Mouse (Mus musculus) thymus, postnatal 10 days (tissue): ENCODE measurements around the gene Ddb2.

ENCODE experiments used
- DNase-seq, 2 experiments: peaks; one replicate each; pipeline ENCODE4 v3.0.0; 2021; ENCODE audit warnings: low spot score in 2 of 2

Gene Ddb2

DNA sequence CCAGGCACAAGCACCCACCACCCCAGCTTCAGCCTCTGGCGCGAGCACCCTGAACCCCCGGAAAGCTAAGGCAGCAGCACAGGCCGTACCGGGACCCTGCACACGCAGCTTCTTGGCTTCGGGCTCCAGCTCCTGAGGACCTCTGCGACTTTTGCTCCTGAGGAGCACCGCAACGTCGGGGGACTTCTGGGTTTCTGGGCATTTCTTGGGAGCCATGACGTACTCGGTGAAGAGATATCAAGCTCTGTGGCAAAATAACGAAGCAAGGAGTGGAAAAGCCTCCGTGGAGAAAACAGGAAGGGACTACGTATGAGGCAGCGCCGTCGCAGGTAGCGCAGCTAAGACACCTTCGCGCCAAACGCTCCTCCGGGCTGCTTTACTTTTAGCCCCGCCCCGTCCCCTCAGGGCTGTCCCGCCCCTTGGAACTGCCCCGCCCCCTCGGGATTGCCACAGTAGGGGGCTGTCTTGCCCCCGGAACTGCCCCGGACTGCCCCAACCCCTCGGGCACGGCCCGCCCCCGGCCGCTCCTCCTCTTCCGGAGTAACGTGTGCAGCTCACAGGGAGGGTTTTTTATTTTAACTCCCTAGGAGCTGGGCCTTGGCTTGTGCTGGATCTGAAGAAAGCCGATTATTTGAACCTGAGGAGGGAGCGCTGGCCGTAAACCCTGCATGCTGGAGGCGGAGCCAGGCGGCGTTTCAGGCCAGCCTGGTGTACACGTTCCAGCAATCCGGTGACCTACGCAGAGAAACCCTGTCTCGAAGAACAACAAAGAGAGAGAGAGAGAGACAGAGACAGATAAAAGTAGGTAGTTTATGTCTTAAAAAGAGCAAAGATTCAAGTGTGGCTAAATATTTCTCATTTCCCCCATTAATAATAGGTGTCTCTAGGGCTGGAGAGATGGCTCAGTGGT lies at the start of gene Ddb2:
TSS of gene Ddb2 (minus strand) at position 382 of the 910 bp plus-strand sequence.
- peak; percentile 92 to 97 for DNase-seq

DNA sequence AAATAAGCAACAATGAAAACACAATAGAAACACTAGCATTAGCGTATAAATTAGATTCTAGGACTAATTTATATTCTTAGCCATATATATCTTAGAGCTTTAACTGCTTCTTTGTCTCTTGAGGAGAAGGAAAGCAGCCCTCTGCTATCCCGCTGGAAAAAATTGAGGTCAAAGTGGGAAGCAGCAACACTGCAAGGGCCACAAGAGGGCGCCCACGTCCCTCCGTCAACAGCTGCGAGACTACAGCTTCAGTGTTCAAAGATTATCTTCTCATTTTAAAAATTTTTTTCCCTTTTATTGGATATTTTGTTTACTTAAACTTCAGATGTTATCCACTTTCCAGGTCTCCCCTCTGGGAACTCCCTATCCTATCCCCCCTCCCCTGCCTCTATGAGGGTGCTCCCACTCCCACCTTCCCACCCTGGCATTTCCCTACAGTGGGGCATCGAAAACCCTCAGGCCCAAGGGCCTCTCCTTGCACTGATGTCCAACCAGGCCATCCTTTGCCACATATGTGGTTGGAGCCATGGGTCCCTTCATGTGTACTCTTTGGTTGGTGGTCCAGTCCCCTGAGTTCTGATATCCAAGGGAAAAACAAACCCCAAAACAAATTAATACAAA lies 49.2 kb upstream of the Ddb2 start:
- DNase-seq, result peak in 1 of 2 experiments; percentile 71

DNA sequence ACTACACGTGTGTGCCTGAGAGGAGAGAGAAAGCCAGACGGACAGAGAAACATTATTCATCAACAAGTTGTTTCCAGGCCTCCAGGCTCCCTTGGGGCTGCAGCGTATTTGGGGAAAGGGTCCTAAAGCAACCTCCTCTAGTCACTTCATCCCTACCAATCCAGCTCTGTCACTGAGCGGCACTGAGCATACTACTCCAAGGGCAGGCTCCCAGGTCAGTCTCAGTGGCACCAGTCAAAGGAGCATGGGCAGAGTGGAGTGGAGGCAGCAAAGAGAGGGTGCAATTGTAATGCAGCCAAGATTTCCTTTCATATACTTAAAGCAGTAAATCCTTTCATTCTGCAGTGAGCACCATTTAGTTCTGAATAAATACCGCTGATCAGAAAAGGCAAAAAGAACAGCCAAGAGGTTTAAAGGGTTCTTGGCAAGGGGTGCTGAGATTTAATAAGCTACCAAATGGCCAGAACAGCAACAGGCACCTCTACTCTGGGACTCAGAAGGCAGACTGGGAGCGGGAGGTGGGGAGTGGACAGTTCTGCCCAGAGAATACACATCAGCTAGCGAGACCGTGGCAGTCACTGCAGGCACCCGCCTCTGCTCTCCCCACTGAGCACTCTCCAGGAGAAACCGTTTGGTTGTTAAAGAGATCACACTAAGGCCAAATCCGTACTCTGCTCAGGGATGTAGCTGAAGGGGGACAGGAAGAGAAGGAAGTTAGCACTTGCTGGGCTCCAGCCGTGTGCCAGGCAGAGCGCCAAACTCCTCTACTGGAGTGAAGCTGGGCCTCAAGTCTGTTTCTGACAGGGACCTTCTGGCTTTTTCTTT lies 47.8 kb upstream of the Ddb2 start:
- DNase-seq, result no peak

DNA sequence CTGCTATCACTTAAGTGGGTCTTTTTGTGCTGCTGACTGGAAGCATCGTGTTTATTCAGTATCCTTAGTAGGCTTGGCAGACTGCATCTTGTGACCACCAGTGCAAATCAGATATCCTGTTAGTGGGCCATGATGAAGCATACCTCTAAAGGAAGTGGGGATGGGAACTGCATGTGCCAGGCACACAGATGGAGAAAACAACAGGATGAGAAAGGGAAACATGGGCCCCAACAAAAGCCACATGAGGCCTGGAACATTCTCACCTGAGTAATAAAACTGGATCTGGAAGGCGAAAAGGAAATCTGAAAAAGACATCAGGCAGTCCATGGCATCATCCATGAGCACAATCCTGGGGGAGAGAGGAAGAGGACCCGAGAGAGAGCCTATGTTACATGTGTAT lies 47.2 kb upstream of the Ddb2 start:
- no peak for DNase-seq

DNA sequence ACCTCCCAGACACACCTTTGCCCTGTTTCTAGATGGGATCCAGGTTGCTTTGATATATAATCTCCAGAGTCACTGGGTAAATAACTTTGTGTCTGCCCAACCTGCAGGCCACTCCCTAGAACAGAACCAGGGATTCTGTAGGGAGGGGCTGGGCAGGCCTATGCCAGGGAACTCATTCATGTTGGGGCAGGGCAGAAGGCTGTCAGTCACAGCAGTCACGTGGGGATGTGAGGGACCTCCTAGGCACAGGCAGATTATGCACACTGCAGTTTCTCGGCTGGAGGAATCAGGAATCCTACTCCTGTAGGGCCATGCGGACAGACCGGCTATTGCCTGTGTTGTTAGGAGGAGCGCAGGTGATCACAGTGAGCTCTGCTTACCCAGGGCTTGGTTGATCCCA lies 44.6 kb upstream of the Ddb2 start:
- DNase-seq, result no peak

DNA sequence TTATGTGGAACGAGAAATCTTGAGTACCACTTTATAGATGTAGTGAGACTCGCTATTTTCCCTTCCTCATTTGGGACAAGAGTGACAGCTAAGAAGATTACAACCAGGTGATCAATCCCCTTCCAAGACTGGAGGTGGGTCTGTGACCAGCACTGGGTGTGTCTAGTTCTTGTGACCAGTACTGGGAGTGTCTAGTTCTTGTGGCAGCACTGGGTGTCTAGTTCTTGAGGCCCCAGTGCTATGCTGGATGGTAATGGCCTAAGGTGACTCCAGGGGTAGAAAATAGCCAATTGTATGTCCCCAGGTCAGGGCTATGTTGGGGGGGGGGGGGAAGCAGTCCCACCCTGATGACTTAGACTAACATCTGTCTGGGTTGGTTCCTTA lies 42.6 kb upstream of the Ddb2 start:
- DNase-seq, result no peak

DNA sequence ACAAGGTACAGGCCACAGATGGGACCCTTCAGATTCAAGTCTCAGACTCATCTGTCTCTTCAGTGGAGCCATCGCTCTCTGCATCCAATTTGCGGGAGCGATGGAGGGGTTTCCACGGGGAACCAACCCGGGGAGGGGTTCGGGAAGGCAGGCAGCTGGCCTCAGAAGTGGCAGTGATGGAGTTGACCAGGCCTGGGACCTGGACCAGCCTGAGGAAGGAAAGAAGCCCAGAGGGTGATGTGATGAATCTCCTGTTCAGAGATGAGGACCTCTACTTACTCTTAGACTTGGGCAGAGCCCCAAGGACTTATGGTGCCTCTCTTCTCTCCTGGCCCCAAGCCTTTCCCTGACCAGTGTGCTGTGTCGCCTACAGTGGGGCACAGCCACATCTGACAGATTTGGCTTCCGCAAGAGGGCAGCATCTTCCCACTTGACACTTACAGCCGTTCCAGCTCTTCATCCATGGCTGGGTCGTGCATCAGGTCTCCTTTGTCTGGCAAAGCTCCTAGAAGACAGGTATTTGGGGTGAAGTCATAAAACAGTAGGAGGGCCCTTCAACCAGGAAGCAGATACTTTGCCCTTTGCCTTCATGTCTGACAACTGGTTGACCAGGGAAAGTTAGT lies 42.1 kb upstream of the Ddb2 start:
- peak in 1 of 2 experiments; percentile 39 for DNase-seq

DNA sequence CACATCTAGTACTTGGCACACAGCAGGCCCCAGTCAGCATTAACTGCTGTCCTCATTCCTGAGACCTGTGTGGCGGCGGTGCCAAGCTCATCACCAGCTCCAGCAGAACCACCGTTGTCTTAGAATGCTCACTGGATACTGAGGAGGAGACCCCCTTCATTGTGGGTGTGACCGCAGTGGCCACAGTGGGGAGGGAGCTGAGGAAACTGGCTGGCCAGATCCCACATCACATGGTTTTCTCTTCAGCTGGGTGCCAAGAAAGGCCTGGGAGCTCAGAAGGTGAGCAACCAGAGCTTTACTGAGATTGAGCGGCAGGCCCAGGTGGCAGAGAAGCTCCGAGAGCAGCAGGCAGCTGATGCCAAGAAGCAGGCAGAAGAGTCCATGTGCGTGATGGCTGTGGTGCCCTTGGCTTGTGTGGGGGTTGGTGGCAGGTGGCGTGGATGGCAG lies 32.9 kb upstream of the Ddb2 start:
- DNase-seq, result no peak

DNA sequence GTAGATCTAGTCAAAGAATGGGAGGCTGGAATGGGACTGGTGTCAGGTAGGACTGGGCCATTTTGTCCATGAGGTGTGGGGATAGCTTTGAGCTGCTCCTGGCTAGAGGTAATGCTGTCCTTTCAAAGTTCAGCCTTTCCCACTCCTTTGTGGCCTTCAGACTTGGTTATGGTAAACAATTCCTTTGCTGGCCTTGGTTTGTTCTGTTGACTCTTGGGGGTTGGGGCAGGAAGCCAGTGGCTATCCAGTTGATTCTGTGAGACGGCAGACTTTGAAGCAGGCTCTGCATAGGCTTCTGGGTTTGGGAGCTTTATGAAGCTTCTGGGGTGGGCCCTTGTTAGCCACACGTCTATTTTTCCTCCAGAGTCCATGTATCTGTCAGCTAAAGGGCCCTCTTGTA lies 31.9 kb upstream of the Ddb2 start:
- no peak for DNase-seq

DNA sequence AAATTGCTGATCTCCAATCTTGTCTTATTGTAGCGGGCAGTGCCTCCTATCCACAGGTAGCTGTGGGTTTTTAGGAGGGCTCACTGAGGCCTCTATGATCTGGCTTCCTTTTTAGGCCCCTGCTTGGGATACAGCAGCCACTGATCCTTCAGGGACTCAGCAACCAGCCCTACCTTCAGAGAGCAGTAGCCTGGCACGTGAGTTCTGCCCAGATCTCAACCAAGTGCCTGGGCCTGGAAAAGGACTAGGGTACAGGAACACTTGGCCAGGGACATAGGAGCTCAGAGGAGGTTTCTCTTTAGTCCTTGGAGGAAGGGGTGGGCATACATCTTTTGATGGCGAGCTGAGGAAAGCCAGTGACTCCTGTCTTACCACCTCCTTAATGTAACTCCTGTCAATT lies 31.3 kb upstream of the Ddb2 start:
- no peak for DNase-seq

DNA sequence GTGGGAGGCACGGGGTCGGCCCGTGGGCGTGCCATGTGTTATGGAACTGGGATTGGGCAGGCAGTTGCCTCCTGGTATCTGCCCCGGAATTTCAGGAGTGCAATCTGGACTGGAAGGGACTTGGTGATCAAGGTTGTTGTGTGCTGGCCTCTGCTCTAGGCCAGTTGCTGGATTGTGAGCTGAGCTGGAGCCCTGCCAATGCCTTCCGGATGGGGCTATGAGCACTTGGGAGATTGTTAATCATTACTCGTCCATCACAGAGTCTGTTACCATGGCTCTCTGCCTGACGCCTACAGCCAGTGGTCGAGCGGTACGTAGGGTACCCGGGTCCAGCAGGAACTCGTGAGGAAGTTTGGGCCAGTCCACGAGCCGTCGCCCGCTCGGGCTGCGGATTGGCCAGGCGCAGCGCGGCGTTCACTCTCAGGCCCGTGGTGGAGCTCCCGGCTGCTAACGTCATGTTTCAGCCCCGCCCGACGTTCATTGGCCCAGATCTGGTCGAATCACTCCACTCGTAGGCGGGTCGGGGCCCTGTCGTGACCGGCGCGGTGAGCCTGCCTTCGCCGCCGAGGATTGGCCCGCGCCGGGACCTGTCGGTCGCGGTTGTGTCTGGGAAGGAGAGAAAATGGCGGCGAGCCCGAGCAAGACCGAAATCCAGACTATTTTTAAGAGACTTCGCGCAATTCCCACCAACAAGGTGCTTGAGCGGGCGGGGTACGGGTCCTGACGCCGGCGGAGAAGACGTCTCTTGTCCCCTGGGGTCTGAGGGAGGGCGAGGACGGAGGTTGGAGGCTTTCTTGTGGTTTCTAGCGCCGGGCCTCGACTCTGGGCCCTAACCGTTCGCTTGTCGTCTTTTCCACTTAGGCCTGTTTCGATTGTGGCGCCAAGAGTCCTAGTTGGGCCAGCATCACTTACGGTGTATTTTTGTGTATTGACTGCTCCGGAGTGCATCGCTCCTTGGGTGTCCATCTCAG lies 28.2 kb upstream of the Ddb2 start, which contains the start of gene Arfgap2:
TSS of gene Arfgap2 (plus strand) at position 264 of the 971 bp plus-strand sequence.
- DNase-seq, result peak; percentile 90 to 91

DNA sequence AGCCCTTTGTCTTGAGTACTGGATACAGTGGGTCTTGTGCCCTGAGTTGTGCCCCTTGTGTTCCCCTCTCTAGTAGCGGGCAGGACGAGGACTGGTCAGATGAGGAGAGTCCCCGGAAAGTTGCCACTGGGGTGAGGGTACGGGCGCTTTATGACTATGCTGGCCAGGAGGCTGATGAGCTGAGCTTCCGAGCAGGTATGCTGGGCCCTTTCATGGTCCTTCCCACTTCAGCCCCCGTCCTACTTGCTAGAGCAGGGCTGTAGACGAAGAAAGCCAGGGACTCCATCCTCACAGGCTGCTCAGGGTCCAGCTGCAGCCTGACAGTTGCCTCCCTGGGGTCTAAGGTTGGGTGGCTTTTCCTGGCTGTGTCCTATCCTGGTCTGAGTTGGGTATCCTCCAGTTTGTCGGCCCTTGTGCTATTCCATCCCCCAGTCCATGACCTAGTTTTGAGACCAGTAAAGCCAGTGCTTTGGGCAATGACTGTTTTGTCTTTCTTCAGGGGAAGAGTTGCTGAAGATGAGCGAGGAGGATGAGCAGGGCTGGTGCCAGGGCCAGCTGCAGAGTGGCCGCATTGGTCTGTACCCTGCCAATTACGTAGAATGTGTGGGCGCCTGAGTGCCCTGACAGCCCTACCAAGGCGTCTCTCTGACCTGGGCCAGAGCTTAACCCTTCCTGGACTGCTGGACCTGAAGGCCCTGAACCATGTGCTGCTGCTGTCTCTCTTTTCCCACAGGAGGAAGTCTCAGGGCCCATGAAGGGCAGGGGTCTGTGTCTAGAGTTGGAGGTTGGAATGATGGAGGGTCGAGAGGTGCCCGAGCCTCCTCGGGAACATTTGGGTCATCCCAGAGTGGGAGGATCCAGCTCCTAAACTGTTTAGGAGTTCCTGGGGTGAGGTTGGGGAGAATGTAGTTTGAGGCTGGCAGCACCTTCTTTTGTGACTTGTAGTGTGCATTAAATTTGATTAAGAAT lies 27.2 kb upstream of the Ddb2 start:
- no peak for DNase-seq

DNA sequence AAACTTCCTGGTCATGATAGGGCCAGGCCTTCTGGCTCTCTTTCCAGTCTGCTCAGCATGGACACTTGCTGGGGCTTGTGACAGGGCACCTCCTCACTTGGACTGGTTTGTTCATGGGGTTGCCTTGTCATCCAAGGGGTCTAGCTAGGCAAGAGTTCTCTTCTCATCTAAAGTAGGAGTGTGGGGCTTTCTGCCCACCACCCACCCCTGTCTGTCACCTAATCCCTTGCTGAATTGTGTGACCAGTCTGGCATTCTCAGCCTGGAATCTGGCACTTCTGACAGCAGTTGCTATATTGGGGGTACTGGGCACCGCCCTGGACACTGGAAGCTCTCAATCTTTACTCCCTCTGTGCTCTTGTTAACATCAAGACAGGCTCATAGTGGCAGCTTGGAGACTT lies 22.7 kb upstream of the Ddb2 start:
- DNase-seq, result no peak

DNA sequence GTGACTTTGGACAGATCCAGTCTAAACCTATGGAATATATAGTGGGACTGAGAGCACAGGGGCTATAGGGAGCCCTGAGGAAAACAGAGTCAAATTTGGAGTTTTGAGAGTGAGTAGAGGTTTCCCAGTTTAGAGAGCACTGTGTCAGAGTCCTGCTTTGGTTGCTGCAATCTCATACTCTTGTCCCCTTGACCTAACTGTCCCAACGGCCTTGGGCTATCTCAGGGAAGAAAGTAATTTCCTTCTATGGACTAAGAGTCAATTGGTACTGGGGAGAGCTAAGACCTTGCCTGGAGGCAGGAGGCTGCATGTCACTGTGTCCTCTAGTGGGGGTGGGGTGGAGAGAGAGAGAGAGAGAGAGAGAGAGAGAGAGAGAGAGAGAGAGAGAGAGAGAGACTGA lies 22.0 kb upstream of the Ddb2 start:
- no peak for DNase-seq

DNA sequence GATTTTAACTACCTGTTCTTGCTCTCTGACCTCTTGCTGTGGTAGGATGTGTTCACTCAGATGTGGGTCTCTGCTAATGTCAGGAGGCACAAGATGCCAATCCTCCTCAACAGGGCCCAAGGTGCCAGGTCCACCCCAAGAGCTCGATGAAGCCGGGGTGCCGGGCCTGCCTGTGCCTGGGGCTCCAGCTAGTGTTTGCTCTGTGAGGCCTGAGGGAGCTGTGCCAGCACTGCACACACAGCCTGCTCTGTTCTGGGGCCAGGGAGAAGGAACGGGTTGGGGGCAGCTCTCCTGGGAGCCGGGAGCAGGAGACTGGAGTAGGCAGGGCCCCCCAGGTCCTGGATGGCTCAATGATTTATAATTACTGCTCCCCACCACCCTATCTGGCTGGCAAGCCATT lies 21.3 kb upstream of the Ddb2 start:
- DNase-seq, result no peak

DNA sequence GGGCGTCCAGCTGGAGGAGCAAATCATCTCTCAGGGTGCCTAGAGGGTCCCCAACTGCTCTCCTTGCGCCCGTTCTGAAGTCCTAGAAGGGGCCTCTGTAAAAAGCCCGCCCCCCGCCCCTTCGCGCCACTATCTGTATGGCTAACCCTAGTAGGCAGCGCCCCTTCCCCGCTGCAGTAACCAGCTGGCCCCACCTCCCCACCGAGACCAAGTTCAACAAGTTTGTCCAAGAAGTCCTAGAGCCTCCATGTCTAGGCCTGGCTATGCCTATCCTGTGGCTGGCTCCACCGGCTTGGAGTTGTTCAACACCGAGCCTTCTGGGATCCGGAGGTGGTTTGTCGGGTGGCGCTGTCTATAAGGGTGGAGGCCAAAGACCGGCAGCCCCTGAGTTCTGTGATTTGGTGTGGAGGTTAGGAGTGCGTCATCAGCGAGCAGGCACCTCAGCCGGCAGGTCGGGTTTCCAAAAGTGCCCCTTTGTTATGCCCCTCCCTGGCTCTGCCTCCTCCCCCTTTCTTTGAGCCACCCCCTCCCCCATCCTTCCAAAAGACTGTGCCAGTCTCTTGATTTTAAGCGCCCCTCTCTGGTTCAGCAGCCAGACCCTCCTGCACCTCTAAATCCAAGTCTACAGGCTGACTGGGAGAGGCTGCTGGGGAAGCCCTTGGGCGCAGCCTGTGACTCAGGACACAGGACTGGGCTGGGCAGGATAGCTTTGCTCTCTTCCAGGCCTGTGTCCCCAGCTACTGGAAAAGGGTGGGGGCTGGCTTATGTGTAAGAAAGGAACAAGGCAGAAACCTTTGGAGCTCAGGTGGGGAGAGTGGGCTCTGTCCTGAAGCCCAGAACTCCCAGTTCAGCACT lies 20.6 kb upstream of the Ddb2 start:
- DNase-seq, result no peak

DNA sequence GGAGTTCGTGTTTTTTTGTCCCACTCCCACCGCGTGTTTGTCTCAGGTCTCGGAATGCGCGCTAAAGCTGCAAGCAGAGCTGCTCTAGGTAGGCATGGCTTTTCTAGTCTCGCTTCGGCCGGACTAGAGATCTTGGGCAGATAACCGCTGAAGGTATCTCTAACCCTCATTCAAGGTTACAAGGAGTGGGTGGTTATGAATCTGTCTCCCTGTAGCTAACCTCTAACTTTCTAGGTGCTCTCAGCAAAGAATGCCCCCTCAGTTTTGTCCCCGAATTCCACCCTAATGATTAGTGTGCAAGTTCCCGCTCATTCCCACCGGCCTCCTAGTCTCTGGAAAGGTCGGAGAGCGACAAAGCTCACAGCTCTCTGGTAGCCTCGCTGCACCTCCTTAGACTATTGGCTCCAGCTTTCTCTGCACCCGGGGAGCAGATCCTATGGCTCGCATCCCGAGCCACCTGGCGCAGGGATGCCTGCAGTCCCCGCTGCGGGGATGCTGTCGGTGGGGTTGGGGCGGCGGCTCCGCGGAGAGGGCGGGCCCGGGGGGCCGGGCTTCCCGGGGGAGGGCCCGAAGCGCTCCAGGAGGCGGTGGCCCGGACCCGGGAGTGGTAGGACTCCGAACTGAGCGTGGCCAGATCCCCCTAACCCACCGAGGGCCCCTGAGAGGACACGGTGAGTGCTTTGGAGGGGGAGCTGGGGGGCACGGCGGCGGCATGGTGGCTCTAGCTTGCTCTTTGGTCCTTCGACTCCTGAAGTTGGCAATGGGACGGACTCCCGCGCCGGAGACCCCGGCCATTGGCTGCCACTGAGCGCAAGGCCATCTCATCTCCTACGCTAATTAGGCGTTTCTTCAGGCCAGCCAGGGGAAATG lies 19.7 kb upstream of the Ddb2 start:
- no peak for DNase-seq
